Mouse (Mus musculus) G1E (cell line): ENCODE results near the gene Aqp9.

ENCODE experiments used
- CTCF ChIP-seq: IDR thresholded peaks from 2 replicates; pipeline ENCODE4 v1.5.1; 2012; ENCODE audit warnings: low read depth, low read length, inconsistent platforms, mixed read lengths
- GATA1 ChIP-seq: IDR thresholded peaks from 2 replicates; pipeline ENCODE4 v1.6.1; 2012; ENCODE audit warnings: borderline replicate concordance, low read length, inconsistent platforms, mixed read lengths
- GATA2 ChIP-seq: IDR thresholded peaks from 2 replicates; pipeline ENCODE4 v1.6.1; 2012; ENCODE audit warnings: low read depth, low read length, inconsistent platforms, borderline replicate concordance
- POLR2AphosphoS5 ChIP-seq: IDR thresholded peaks from 2 replicates; pipeline ENCODE4 v1.6.1; 2012; ENCODE audit warnings: low read depth, low read length, inconsistent platforms; ENCODE audit not compliant: insufficient replicate concordance
- TAL1 ChIP-seq: conservative IDR thresholded peaks from 2 replicates; pipeline ENCODE4 v1.6.1; 2012; ENCODE audit warnings: low read depth, low read length, inconsistent platforms, mixed read lengths

GRCm38 (mm10) chr9:71216036-71216995 lies 47.8 kb upstream of the Aqp9 start:
- no peak for TF ChIP-seq TAL1
- no peak for TF ChIP-seq CTCF
- no peak for TF ChIP-seq GATA1
- no peak for TF ChIP-seq POLR2AphosphoS5
- TF ChIP-seq GATA2 = no peak
